Mouse (Mus musculus) monocyte, adult 5-6 weeks (primary cell): ENCODE data around the gene H2-Eb2. TPM values are rescaled to one million over a fixed set of nuclear protein-coding genes. Genes with fewer than 3 reads are reported as not detected.
A peak's percentile ranks its signal among the peaks of the same experiment; 100 is the strongest.

Experiments
- ATAC-seq: fragments of 153-309, 156-312 bp; replicated peaks from 2 replicates; pipeline ENCODE4 v1.8.0; 2017; ENCODE audit warnings: mild to moderate bottlenecking; ENCODE audit not compliant: low TSS enrichment, insufficient number of reproducible peaks, severe bottlenecking, poor library complexity, low FRiP score
- total RNA-seq: library from RNA; stranded (forward); fragments of 200-1000, 200-491, 200-594 nt; gene quantifications from 3 replicates; pipeline ENCODE4 v1.2.3, GENCODE M21; 2017

The H2-Eb2 gene
- total RNA-seq, 1 experiment from 2014 or later = 11.5 TPM

DNA sequence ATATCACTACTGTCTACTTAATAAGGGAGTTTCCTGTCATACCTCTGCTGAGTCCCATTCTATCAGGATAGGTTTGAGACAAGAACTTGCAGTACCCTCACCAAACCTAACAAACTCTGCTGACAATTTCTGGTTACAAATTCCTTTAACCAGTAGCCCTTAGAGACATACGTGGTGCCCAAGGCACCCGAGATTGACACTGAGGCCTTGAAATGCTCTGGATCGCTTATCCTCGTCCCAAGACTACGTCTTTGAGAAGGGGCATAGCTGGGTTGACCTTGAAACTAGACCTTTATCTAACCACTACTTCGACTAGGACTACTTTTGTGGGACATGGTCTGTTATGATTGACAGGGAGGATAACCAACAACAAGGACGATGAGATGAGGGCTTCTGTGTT lies 20.0 kb downstream of the H2-Eb2 start:
- no peak for ATAC-seq

DNA sequence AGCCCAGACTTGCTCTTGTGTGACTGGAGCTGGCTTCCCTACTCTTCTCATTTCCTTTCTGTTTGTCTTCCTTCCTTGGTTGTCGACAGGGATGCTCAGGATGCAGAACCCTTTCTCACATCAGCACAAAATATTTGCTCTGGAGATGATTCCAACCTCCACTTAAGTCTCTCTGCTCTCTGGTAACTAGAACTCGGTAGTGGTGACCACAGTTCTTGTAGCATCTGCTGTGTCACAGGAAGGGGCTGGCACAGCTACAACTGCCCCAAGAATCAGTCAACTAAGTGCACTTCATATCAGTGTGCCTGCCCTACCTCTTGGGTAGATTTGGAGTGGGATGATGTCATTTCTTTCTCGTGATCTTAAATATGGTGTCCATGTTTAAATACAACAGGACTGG lies 20.6 kb downstream of the H2-Eb2 start:
- ATAC-seq = no peak

DNA sequence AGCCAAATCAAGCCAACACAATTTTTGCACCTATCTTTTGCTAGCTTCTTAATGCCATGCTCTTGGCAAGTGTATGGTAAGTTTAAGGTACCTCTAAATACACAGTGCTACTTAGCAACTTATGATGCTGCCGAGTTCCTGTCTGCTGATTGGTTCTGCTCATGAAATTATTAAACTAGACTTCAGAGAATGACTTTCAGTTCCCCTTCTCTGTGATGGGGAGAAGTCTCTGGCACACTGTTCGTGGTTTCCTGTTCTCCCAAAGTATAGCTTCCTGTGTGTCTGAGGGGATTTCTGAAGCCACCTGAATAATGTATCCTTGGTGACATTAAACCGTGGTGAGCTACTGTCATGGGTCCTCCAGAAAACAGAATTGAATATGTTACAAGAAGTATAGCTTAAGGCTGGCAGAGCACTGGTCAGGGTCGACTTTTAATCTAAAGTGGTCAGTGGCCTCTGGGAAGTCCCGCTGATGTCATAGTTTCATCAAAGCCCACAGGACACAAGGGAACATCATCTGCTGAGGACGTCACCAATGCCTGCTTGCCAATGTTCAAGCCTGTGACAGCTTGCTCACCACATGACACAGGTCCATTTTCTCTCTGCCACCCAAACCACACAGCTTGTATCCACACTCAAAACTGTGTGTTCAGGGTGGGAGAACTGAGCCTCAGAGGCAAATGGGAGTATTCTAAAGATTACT lies 22.3 kb downstream of the H2-Eb2 start:
- ATAC-seq = peak; percentile 87

DNA sequence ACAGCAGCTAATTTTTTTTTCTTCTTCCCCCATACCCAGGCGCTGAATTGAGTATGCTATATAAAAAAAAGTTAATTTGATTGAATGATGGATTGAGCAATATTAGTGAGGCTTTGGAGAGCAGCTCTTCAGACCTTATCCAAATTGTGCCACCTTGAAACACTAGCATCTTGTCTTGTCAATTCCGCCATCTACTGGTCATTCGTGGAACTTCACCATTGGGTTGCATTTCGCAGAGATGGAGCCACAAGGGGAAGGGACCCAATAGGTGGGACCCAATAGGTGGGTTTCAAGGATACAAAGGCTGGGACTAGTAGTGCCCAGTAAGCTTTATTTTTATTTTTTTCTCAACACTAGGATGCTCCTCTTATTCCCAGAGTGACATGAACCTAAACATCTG lies 24.0 kb downstream of the H2-Eb2 start:
- peak; percentile 65 for ATAC-seq

DNA sequence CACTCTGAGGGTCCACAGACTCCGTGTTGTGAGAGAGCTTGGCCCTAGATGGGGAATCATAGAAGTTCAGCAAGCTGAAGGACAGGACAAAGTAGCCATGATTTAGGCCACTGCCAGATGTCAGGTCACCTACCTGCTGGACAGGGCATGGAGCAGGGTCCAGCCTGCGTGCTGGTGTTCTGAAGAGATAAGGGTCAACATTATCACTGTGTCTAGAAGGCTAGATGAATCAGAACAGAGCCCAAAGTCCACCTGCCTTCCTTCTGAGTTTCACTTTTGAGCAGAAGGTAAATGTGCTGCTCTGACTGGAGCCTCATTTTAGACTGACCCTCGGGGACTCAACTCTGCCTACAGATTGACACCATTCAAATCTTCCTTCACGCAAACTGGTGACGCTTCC lies 29.1 kb downstream of the H2-Eb2 start, which contains the start of gene Btnl2:
TSS of gene Btnl2 (plus strand) at position 284 of the 400 bp plus-strand sequence.
- ATAC-seq = peak; percentile 20; the same call in 1 of the 2 replicates

DNA sequence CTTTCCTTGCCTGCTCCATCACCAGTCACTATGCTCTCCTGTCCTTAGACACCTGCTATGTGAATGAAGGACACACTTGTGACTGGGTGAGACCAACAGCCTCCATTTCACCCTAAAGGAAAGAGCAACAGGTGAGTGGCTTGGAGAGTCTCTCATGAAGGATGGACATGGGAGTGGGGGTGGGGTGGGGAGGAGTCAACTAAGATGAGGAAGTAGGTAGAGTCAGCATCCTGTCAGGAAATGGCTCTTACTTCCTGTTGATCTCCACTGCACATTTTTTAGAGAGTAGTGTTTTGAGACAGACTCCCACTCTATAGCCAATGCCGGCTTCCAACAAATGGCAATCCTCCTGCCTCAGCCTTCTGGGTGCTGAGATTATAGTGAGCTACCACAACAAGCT lies 29.5 kb downstream of the H2-Eb2 start:
- peak; percentile 76 for ATAC-seq

DNA sequence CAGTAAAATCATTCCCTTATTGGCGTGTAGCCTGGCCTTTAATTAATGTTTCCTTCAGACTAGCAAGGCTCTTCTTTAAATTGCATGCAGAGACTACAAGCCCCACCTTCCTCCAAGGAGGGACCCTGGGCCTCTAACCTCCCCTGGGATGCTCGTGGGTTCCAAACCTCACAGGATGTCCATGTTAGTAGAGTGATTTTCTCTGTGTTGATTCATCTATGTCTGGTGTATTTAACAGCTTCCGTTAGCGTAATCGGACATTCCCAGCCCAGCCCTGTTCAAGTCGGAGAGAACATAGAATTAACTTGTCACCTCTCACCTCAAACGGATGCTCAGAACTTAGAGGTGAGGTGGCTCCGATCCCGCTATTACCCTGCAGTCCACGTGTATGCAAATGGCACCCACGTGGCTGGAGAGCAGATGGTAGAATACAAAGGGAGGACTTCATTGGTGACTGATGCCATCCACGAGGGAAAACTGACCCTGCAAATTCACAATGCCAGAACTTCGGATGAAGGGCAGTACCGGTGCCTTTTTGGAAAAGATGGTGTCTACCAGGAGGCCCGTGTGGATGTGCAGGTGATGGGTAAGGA lies 37.6 kb downstream of the H2-Eb2 start:
- no peak for ATAC-seq

DNA sequence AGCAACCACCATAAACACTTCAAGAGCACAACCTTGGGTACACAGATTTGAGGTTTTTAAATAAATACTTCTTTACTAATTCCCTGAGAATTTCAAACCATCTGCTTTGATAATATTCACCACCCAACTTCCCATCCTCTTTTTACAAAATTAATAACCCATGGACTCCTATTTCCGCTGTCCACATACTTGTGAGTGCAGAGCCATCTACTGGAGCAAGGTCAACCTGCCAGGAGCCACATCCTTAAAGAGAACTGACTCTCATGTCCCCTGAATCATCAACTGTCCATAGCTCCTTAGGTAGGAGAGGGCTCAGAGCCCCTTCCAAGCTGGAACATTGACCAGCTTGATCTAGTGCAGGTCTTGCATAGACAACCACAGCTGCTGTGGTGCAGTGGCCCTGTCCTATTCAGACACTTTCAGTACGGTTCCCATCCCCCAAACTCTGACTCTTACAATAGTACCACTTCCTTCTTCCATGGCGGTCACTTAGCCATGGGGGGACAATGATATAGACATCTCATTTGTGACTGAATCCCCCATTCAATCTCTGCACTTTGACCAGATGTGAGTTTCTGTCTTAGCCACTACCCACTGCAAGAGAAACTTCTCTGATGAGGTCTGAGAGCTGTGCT lies 38.3 kb downstream of the H2-Eb2 start:
- ATAC-seq = no peak

DNA sequence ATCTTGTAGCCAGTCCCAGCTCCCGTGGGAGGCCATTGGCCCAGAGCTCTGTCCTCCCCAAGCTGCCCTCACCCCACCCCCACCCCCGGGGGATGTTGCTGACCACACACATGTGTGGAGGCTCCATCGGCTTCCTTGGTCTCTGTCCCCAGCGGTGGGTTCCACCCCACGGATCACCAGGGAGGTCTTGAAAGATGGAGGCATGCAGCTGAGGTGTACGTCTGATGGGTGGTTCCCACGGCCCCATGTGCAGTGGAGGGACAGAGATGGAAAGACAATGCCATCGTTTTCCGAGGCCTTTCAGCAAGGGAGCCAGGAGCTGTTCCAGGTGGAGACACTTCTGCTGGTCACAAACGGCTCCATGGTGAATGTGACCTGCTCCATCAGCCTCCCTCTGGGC lies 39.6 kb downstream of the H2-Eb2 start:
- no peak for ATAC-seq

DNA sequence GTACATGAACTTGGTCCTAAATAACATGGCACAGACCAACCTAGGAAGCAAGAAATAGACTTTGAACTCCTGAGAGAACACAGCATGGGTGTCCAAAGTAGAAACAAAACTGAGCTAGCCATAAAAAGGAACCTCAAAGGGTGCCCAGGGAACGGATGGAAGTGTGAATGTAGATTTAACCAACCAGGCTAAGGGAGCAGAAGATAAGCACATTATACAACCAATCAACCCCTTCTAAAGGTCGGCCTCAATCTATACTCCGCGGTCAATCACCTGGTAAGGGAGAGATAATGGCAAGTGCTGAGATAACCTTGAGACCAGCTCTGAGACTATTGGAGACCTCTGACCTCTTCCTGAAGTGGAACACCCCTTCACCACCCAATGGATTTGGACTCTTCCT lies 45.1 kb downstream of the H2-Eb2 start:
- no peak for ATAC-seq

DNA sequence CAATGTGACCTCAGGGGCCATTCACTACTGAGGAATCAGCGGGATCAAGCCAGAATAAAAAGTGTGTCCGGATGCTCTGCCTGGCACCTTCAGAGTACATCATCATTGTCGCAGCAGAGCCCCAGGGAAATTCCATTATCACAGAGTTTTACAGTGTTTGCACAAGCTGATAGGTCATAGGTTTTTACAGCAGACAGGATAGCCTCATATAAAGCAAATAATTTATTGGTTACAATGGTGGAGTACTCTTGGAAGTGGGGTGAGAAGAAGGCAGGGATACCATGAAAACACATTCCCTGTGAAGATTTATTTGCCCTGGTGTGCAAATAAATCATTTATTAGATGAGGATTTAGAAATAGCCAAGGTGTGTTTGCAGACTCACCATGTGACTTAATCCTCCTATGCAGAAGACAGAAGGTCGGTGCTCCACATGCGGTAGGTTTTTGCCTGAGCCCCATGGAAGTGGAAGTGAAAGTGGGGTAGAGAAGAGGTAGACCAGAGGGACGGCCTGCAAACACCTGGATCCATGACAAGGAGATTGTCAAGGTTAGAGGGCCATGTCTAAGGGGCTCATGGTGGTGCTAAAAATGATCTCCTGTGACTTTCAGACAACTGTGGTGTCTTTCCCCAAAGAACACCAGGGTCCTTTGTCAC lies 47.7 kb downstream of the H2-Eb2 start:
- no peak for ATAC-seq

DNA sequence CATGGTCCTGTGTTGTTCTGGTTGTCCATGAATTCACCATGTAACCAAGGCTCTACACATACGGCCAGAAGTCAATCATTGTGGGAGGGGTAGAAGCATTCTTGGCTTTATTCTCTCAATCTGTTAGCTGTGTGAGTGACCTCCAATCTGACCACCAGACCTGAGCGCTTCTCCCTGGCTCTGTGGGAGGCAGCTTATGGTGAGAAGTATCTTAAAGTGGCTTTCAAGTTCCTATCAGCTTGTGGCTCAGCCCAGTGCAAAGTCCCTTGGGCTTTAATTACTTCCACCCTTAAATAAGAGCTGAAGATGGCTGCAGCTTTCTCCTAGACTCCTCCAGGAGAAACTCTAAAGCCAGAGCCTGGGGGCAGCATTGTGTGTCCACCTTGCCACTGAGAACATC lies 51.4 kb downstream of the H2-Eb2 start, which contains the start of gene Btnl1:
TSS of gene Btnl1 (plus strand) at position 286 of the 400 bp plus-strand sequence.
- ATAC-seq = no peak

DNA sequence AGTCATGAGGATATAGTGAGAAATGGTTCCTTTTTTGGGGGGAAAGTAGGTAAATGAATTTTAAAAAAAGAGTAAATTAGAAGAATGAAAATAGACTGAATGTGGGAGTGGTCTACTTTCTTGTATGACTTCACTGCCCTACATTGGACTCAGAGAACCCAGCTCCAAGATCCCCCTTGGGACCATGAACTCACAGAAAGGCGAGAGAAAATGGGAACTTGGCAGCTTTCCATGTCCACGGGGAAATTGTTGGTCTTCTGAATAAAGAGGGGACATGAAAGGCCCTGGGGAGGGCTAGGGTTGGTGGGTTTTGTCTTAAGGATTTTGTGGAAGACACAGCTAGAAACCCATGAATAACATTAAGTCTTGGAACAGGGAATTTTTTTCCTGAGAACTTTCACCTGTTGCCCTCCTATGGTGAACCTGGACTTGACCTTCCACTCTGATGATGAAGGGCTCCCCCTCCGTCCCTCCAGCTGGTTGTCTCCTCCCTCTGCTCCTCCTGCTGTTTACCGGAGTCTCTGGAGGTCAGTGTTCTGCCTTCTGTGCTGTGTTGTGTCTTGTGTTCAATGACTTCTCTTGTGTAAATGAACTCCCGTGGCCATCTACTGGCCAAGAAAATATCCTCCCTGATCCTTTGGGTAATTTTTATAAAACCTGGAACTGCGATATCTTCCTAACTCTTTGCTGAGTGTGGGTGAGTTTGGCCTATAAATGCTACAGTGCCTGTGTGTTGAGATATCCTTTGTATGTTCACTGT lies 52.2 kb downstream of the H2-Eb2 start:
- ATAC-seq = no peak

DNA sequence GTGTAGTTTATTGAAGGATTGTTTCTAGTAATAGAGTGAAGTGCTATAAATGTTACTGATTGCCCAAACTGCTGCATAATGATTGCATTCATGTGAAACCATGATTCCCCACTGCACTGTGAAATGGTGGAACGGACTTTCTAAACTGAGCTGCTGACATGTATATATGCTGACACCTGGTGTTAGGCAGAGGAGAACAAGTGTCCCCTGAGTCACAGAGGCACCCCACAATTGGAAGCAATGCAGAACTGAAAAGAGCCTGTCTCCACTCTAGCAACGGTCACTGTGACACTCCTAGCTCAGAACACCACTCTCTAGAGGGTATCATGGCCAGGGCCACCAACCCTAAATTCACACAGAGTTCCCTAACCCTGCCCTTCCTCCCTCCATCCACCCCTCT lies 53.3 kb downstream of the H2-Eb2 start:
- no peak for ATAC-seq

DNA sequence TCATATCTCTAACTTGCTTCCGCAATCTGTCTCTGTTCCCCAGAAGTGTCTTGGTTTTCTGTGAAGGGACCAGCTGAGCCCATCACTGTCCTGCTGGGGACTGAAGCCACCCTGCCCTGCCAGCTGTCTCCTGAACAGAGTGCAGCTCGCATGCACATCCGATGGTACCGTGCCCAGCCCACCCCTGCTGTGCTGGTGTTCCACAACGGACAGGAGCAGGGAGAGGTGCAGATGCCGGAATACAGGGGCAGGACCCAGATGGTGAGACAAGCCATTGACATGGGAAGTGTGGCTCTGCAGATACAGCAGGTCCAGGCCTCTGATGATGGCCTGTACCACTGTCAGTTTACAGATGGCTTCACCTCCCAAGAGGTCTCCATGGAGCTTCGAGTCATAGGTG lies 54.0 kb downstream of the H2-Eb2 start:
- no peak for ATAC-seq

DNA sequence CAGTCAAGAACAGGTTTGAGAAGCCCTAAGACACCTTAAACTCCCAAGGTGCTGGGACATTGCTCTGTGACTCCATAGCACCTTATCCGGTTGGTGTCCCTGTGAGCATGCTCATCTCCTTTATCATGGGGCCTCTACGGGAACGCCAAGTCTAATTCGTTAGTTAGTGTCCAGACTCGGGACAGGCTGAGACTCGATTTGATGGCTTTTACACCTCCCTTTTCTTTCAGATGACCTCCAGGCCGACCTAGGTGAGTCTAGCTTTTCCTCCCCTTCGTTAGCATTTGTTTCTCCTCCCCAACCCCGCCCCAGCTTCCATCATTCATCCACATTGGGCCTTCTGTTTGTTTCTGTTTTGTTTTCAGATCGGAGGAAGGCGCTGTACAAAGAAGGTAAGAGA lies 56.4 kb downstream of the H2-Eb2 start:
- no peak for ATAC-seq

DNA sequence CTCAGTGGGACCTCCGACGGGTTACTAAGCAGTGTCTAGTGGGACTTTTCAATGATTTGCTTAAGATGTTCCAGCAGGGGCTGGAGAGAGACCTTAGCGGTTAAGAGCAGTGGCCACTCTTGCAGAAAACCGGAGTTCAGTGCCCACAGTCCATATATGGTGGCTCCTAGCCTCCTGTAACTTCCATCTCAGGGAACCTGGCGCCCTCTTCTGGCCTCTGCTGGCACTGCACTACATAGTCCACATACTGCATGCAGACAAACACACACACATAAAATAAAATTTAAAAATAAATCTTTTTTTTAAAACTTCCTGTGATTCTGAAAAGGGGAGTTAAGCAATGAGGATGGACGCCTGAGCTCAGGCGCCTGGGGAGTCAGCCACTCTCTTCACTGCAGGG lies 57.7 kb downstream of the H2-Eb2 start:
- no peak for ATAC-seq

DNA sequence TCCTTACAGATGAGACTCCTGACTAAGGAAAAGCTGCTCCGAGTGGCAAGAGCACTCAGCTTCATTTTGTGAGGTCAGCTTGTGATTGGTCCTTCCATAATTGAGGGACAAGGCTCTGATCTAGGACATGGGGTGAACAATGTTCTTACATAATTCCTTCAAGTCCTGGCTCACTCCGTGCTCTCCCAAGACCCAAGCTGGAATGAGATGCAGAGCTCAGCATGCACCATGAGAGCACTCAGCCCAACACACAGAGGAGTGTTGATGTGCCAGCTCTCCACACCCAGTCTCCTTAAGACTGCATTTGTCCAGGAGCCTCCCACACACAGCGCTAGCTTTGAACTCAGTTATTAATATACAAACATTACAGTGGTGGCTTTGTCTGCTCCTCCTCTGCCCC lies 59.2 kb downstream of the H2-Eb2 start:
- ATAC-seq = no peak

DNA sequence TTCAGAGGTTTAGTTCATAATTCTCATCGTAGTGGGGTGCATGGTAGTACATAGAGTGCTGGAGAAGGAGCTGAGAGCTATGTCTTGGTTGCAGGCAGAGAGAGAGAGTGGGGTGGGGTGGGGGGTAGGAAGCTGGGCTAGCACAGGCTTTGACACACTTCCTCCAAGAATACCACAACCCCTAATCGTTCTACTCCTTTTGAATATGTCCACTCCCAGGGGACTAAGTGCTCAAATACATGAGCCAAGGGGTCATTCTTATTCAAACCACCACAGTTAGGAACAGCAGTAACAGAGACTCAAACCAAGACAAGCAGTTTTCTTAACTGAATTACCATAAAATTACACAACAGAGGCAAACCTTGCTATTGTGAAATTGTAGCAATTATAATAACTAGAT lies 61.2 kb downstream of the H2-Eb2 start:
- ATAC-seq = no peak
